8 mouse cellular contexts compared by ENCODE assay signal in the genomic region with DNA sequence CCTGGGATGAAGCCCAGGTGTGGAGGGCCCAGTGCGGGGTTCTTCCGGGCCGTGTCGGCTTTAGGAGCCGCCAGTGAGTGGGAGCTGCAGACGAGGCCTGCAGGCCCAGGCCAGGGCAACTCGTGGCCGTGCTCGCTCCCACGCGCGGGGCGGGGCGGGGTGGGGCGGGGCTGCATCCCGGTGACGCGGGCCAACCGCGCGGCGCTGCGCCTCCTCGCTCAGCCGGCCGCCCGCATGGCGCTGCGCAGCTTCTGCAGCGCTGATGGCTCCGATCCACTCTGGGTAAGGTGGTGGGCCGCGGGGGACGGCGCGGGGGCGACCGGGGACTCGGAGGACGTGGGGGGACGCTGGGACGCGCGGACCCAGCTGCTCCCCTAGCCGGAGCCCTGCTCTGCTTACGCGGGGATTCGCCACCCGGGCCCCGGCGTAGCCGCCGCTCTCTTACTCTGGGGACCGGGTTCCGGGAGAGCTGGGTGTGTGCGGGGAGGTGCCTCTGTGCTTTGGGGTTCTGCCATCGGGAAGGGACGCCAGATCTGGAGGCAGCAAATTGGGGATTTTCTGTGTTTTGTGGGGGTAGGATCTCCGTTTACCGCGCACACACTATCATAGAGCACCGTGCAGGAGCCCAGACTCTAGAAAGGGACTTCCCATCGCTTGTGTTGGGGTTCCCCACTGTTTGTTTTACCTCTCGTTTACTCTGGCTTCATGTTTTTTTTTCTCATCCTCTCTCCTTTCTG. TPM values are rescaled to one million over a fixed set of nuclear protein-coding genes. Genes with fewer than 3 reads are reported as not detected.
DNase-seq lines count a peak whose midpoint lies in the region; ATAC-seq and TF ChIP-seq lines count a peak whose summit lies in the region.

A gene (plus strand): TSS at position 197 of the 737 bp plus-strand sequence.

- H3K36me3 ChIP-seq in hindbrain, embryonic 16.5 days (ENCODE audit: control insufficient read depth, insufficient read depth, low read length) = no peaks in the 10 kb centered on the region
- peaks cover 27% of the 10 kb centered on the region for H3K36me3 ChIP-seq in megakaryocyte, embryonic 14.5 days (replicated peaks; ENCODE audit: low read length)

- intact Hi-C loops in gastrocnemius, adult 2 months (cut with DNase I) = loop anchor here (2.0 kb wide), 1 partner anchor 45 kb away; a partner anchor contains a TSS

- peak; percentile 65 for DNase-seq in T-cell, adult 2 months (ENCODE audit: low spot score)
- DNase-seq in cerebellum, postnatal 4 days (ENCODE audit: low spot score in 2 of 2) = peak; percentile 36 to 76
- DNase-seq in gastrocnemius, adult 2 months = peak; percentile 90
- peak; percentile 59 to 67 for DNase-seq in left cerebral cortex, adult 8-10 months (ENCODE audit: low spot score in 2 of 2)
- DNase-seq in right cerebral cortex, postnatal 10 days (ENCODE audit: low spot score in 2 of 2) = peak; percentile 85 to 87
- DNase-seq in urinary bladder, postnatal 14 days (ENCODE audit: low spot score) = peak; percentile 76

- peaks cover 4% of the 10 kb centered on the region for H3K4me1 ChIP-seq in hindbrain, embryonic 16.5 days (ENCODE audit: control insufficient read depth, insufficient read depth, low read depth, low read length)
- H3K4me1 ChIP-seq in megakaryocyte, embryonic 14.5 days = peaks cover 88% of the 10 kb centered on the region

- peak; percentile 29; the same call in 1 of the 2 replicates for TF ChIP-seq CTCF in gastrocnemius, adult 2 months (IDR thresholded peaks at IDR 0.05)

- H3K27me3 ChIP-seq in hindbrain, embryonic 16.5 days (replicated peaks; ENCODE audit: control insufficient read depth, insufficient read depth, low read length) = no peaks in the 10 kb centered on the region
- H3K27me3 ChIP-seq in megakaryocyte, embryonic 14.5 days (replicated peaks) = no peaks in the 10 kb centered on the region

- H3K4me3 ChIP-seq in gastrocnemius, adult 2 months = peak within 1 kb of the TSS; percentile 95
- peak within 1 kb of the TSS; percentile 81 for H3K4me3 ChIP-seq in hindbrain, embryonic 16.5 days (ENCODE audit: low read length)
- H3K4me3 ChIP-seq in megakaryocyte, embryonic 14.5 days (replicated peaks) = peak within 1 kb of the TSS; percentile 94

- H3K9me3 ChIP-seq in hindbrain, embryonic 16.5 days (ENCODE audit: control insufficient read depth, low read length) = no peaks in the 10 kb centered on the region
- H3K9me3 ChIP-seq in megakaryocyte, embryonic 14.5 days = no peaks in the 10 kb centered on the region

- H3K4me2 ChIP-seq in hindbrain, embryonic 16.5 days (ENCODE audit: low read length) = peak within 1 kb of the TSS; percentile 81

- ATAC-seq in hindbrain, embryonic 16.5 days = peak; percentile 99

- WGBS in hindbrain, embryonic 16.5 days = under 1% methylated on average over 44 of the region's 64 CpGs

- peak within 1 kb of the TSS; percentile 91 for H3K27ac ChIP-seq in gastrocnemius, adult 2 months
- H3K27ac ChIP-seq in hindbrain, embryonic 16.5 days (ENCODE audit: low read depth, low read length) = peak within 1 kb of the TSS; percentile 73

- peak within 1 kb of the TSS; percentile 82 for H3K9ac ChIP-seq in hindbrain, embryonic 16.5 days (ENCODE audit: low read depth, low read length)

RNA-seq across cellular contexts. Expression of the gene that starts here (rescaled TPM):
- total RNA-seq in gastrocnemius, adult 2 months (2021) = 10 to 100 TPM; 21.6 to 25.0 TPM
- polyA plus RNA-seq in hindbrain, embryonic 16.5 days (2015; fragmentation: Nextera tagmentation; extraction: Ambion mirVana) = 8.9 and 10.0 TPM in 2 replicates
- 10 to 100 TPM; 16.2 to 19.0 (median 18.6) TPM for total RNA-seq in left cerebral cortex, adult 8-10 months (2022)
- polyA plus RNA-seq in megakaryocyte, embryonic 14.5 days (2012; ENCODE audit: insufficient read depth, low replicate concordance) = 2.0 and 5.1 TPM in 2 replicates

Comparison
In these comparisons a context has a peak if more than half of its experiments do, and no peak if none do; other contexts are left out.
1. Peak in every context shown above with its lines: DNase-seq, ATAC-seq, H3K4me3 ChIP-seq and H3K27ac ChIP-seq.